Mouse (Mus musculus) testis, adult 2 months (tissue): ENCODE measurements around the gene Drg1.

ENCODE experiments used
- CTCF ChIP-seq: fragments of 200-500 bp; IDR thresholded peaks from 2 replicates; pipeline ENCODE4 v1.5.1; 2012; ENCODE audit warnings: low read depth, mild to moderate bottlenecking, inconsistent platforms, low read length, moderate library complexity; ENCODE audit not compliant: control insufficient read depth, insufficient read depth, insufficient replicate concordance
- POLR2A ChIP-seq: fragments of 200-500 bp; IDR thresholded peaks from 2 replicates; pipeline ENCODE4 v1.6.1; 2012; ENCODE audit warnings: low read depth, mild to moderate bottlenecking, inconsistent platforms, low read length, moderate library complexity; ENCODE audit not compliant: control insufficient read depth

GRCm38 (mm10) chr11:3259537-3259936 lies 6.7 kb downstream of the Drg1 start:
- TF ChIP-seq CTCF = no peak
- no peak for TF ChIP-seq POLR2A
